Mouse (Mus musculus) G1E (cell line): ENCODE measurements around the gene Herpud1.

ENCODE experiments used
- CTCF ChIP-seq: IDR thresholded peaks from 2 replicates; pipeline ENCODE4 v1.5.1; 2012; ENCODE audit warnings: low read depth, low read length, inconsistent platforms, mixed read lengths
- GATA2 ChIP-seq: IDR thresholded peaks from 2 replicates; pipeline ENCODE4 v1.6.1; 2012; ENCODE audit warnings: low read depth, low read length, inconsistent platforms, borderline replicate concordance

GRCm38 (mm10) chr8:94427953-94428352, 41.7 kb downstream of the Herpud1 start:
- TF ChIP-seq GATA2 (no peak), CTCF (no peak)
